Mouse (Mus musculus) ovary, postnatal 36 days (tissue): ENCODE results near the gene Fancc.
A peak's percentile ranks its signal among the peaks of the same experiment; 100 is the strongest.

Experiments used
- DNase-seq: peaks from one replicate; pipeline ENCODE4 v3.0.0; 2022; ENCODE audit warnings: low spot score, mixed read lengths

The Fancc gene

GRCm38 (mm10) chr13:63290126-63290525 lies 207.0 kb downstream of the Fancc start:
- DNase-seq = no peak

- no peak for DNase-seq
Observed at GRCm38 (mm10) chr13:63289687-63290086, 207.4 kb downstream of the Fancc start.

GRCm38 (mm10) chr13:63289152-63289551 lies 207.9 kb downstream of the Fancc start:
- no peak for DNase-seq

- no peak for DNase-seq
Observed at GRCm38 (mm10) chr13:63286483-63287102, 210.5 kb downstream of the Fancc start.

- DNase-seq = no peak
Observed at GRCm38 (mm10) chr13:63284748-63285147, 212.3 kb downstream of the Fancc start.

GRCm38 (mm10) chr13:63283236-63283635 lies 213.8 kb downstream of the Fancc start:
- DNase-seq = no peak

- DNase-seq = no peak
Observed at GRCm38 (mm10) chr13:63281206-63281605, 215.9 kb downstream of the Fancc start.

- no peak for DNase-seq
Observed at GRCm38 (mm10) chr13:63280344-63280743, 216.7 kb downstream of the Fancc start.

- no peak for DNase-seq
Observed at GRCm38 (mm10) chr13:63279807-63280206, 217.3 kb downstream of the Fancc start.

GRCm38 (mm10) chr13:63278796-63279475 lies 218.1 kb downstream of the Fancc start:
- peak; percentile 76 for DNase-seq

- DNase-seq = no peak
Observed at GRCm38 (mm10) chr13:63278141-63278631, 218.9 kb downstream of the Fancc start.

GRCm38 (mm10) chr13:63277316-63277715 lies 219.8 kb downstream of the Fancc start:
- no peak for DNase-seq

- DNase-seq = no peak
Observed at GRCm38 (mm10) chr13:63276389-63276788, 220.7 kb downstream of the Fancc start.

GRCm38 (mm10) chr13:63274488-63275166 lies 222.5 kb downstream of the Fancc start:
- DNase-seq = no peak

- no peak for DNase-seq
Observed at GRCm38 (mm10) chr13:63273859-63274258, 223.2 kb downstream of the Fancc start.

GRCm38 (mm10) chr13:63272602-63273229 lies 224.4 kb downstream of the Fancc start:
- DNase-seq = peak; percentile 83

- no peak for DNase-seq
Observed at GRCm38 (mm10) chr13:63272017-63272601, 225.0 kb downstream of the Fancc start.

GRCm38 (mm10) chr13:63270191-63270590 lies 226.9 kb downstream of the Fancc start:
- no peak for DNase-seq

GRCm38 (mm10) chr13:63268776-63269175 lies 228.3 kb downstream of the Fancc start:
- no peak for DNase-seq

GRCm38 (mm10) chr13:63268371-63268770 lies 228.7 kb downstream of the Fancc start:
- no peak for DNase-seq

- DNase-seq = no peak
Observed at GRCm38 (mm10) chr13:63262168-63262957, 234.7 kb downstream of the Fancc start.
